Mouse (Mus musculus) c-Kit-positive CD71-positive TER-119-negative erythroid progenitor cells, embryonic 14.5 days (primary cell): ENCODE results near the gene Thy1.

Experiments used
- DNase-seq: peaks from one replicate; pipeline ENCODE4 v3.0.0-alpha.2; 2013; ENCODE audit warnings: low read depth

Thy1 gene

GRCm38 (mm10) chr9:44042836-44043707 is at the start of gene Thy1:
Gene Thy1 (plus strand): TSS chr9:44043384.
- DNase-seq, result no peak

GRCm38 (mm10) chr9:43997681-43998080 is 45.5 kb upstream of the Thy1 start:
- DNase-seq, result no peak

DNA sequence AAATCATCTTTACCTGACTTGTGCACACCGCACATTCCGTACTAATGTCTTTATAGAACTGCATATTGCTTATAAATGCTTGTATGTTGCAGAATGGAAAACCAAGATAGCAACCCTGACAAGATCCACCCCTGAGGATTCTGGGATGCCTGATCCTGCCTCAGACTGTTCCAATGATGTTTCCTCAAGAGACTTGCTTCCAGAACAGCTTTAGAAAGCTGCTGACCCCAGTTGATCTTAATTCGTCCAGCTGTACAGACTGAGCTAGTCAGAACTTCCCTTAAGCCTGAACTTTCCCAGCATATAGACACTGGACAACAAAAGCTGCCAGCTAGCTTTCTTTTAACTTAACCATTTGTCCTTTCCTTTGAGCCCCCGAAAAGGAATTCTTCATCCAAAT is 44.3 kb upstream of the Thy1 start:
- no peak for DNase-seq

- no peak for DNase-seq
Observed at GRCm38 (mm10) chr9:44004362-44004761, 38.8 kb upstream of the Thy1 start.

DNA sequence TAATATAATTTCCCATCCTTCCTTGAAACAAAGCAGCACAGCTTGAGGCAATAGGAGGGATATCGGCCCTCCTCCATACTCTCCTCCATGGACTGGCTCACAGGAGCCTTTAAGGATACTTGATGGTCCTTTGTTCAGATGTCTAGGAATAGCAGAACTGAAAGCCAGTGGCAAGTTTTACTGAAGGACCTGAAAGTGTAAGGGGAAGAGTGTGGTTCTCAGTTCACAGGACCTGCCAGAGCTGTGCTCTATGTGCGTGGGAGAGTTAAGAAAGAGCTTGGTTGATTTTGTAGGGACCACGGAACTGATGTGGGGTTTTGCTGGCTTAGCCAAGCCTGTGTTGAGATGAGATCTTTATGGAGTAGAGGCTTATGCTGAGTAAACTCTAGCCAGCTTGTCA is 37.9 kb upstream of the Thy1 start:
- no peak for DNase-seq

DNA sequence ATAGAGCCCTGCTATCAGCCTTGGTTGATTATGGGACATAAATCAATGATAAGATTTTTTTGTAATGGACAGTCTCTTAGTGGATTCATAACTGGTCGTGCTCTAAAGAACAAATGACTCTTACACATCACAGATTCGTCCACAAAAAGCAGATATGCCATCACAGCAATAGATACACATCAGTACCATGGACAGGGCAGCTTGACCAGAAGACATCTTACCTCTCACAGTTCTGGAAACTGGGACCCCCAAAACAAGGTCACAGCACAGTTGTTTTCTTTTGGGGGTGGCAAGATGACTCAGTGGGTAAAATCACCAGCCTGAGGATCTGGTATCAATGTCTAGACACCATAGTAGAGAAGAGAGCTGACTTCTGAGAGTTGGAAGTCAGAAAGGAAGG is 35.9 kb upstream of the Thy1 start:
- no peak for DNase-seq

DNA sequence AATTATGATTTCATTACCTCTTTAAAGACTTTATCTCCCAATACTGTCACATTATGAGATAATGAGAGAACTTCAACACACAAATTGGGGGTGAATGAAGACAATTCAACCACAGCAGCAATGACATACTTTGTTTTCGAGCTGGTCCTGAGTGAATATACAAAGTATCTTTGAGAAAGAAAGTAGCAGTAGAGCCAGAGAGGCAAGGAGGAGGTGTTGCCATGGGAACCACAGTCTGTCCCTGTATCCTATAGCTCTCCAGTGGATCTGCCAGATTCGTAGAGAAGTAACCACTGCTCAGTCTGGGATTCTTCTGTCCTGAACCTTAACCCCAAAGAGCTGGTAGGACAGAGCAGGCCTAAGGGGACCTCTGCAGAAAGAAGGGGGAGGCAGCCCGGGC is 35.2 kb upstream of the Thy1 start:
- DNase-seq, result no peak

- DNase-seq, result no peak
Observed at GRCm38 (mm10) chr9:44010900-44011299, 32.3 kb upstream of the Thy1 start.

DNA sequence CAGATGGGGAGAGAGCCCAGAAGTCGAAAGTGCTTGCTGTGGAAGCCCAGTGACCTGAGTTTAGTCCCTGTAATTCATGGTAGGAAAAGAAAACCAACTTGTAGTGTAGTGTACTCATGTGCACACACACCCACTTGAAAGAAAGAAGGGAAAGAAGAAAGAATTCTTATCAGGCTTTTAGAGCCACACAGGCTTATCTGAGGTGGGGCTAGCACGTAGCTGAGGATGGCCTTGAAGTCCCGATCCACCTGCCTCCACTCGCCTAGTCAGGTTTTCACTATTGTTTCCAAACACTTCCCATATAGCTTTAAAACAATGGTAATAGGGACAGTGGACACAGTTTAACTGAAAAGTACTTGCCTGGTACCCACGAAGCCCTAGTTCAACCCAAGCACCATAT is 31.5 kb upstream of the Thy1 start:
- DNase-seq, result no peak

GRCm38 (mm10) chr9:44012164-44012563 is 31.0 kb upstream of the Thy1 start:
- DNase-seq, result no peak

GRCm38 (mm10) chr9:44012761-44013301 is 30.4 kb upstream of the Thy1 start:
- no peak for DNase-seq

DNA sequence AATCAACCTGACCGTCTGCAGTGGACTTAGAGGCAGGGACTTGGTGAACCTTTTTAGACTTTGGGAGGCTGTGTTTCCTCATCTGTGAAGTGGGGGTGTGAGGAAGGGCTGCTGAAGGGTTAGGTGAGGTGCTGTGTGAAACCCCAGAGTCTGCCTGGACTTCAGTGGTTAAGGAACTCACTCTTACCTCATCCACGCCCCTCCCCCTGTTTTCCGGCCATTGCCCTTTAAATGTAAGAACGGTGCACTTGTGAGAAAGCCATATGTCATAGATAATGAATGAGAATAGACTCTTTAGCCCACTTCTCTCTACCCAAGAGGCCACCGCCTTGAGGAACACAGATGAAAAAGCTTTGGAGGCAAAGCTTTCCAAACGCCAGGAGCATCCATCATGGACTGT is 29.4 kb upstream of the Thy1 start:
- no peak for DNase-seq

DNA sequence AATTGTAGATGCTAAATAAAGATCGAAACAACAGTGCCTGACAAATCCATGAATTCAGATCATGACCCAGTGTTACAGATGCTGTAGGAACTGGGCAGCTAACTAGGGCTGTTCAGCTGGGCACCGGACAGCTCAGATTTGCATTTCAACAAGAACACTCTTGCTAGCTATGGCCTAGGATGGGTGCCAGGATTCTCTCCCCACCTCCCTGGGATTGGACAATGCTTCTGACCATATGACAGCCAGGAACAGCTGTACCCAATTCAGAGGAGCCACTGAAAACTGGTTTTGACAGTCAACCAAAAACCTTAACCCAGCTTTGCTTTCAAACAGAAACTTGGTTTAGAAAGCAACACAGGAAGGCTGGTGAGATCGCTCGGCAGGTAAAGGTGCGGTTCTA is 26.9 kb upstream of the Thy1 start:
- no peak for DNase-seq

DNA sequence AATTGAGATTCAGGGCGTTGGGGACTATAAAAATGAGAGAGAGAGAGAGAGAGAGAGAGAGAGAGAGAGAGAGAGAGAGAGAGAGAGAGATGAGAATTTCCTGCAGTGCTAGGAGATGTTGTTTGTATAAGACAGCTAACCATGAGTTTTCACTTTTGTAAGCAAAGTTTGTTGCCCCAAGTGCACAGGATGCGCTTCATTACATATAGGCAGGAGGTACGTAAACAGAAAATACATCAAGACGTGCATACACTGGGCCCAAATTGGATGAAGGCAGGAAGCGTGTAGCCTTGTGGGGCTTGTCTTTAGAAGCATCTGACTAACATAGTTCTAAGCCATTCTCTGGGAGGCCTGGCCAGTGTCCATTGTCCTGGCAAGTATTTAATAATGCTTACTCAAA is 25.3 kb upstream of the Thy1 start:
- DNase-seq, result no peak

DNA sequence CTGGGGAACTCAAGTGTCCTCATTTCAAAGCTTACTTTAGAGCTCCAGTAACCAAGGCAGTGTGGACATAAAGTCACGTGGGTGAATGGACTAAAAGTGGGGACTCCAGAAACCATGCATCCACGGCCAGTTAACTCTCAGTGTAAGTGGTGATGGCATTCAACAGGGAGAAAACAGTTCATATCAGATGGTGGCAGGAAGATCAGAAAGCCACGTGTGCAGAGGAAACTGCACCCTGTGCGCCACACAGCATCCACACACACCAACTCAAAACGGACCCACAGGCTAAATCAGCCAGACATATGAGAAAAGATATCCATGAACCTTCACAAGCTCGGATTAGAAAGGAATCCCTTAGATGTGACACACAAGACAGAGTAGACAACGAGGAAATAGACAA is 23.2 kb upstream of the Thy1 start:
- no peak for DNase-seq

DNA sequence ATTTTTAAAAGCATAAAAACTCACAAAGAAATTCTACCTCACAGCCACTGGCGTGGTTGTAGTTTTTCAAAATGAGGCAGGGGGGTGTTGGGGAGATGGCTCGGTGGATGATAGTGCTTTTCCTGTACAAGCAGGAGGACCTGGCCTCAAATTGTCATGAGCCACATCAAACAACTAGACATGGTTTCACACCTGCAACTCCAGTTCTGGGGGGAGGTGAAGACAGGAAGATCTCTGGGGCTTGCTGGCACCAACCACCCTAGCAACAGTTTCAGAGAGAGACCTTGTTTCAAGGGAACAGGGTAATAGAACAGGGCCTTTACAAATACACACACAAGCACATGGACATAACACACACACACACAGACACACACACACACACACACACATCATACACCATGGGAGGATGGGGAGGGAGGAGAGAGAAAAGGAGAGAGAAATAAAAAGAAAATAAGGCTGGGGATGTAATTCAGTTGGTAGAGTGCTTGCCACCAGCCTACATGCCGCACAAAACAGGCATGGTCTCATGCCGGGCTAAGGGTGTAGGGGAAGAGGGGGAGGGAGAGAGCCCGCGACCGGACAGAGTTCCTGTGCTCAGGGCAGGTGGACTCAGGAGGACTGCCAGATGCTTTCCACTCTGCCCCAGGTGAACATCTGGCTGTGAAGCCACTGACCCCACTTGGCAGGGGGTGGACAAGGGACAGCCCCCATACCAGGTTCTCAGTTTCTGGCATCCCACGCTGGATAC is 20.9 kb upstream of the Thy1 start:
- DNase-seq, result no peak

DNA sequence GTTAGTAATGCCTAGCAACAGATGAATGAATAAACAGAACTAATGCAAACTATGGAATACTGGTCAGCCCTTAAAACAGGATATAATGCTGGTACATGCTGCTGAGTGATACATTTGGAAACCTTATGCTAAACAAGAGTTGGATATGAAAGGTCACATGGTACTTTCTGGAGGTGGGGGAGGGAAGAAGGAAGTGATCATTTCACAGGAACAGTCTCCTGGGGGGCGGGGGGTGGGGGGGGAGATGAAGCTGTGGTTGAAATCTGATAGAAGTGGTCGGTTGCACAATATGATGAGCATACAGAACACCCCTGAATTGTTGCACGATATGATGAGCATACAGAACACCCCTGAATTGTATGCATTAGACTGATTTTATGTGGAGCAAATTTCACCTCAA is 19.1 kb upstream of the Thy1 start:
- no peak for DNase-seq

GRCm38 (mm10) chr9:44029580-44030236 is 13.5 kb upstream of the Thy1 start:
- DNase-seq, result no peak

GRCm38 (mm10) chr9:44030646-44031045 is 12.5 kb upstream of the Thy1 start:
- no peak for DNase-seq

- no peak for DNase-seq
Observed at GRCm38 (mm10) chr9:44031079-44031478, 12.1 kb upstream of the Thy1 start.

DNA sequence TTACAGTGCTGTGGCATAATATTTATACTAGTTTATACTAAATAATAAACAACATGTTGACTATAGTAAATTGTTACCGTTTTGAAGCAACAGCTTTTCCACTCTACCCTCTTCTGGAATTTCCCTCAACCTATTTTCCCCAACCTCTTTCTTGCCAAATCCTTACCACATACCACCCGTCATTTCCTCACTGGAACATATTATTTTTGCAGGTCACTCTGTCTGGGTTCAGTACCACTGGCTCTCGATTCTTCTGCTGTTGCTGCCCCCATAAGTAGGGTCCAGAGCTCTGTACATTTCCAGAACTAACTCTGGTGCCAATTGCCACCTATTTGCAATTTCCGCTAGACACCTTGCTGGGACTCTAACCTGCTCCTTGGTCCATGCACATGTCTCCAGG is 11.2 kb upstream of the Thy1 start:
- DNase-seq, result no peak

GRCm38 (mm10) chr9:44033317-44033716 is 9.9 kb upstream of the Thy1 start:
- no peak for DNase-seq
